Mouse (Mus musculus) heart, postnatal 4 days (tissue): ENCODE measurements at regions not wholly inside any gene's neighbourhood (a gene's known extent, or its start where the extent isn't known, plus 50 kb on each side); places are given as distances from the start of the nearest gene placed in this dataset.
"Not testable (repeated sequence)": the region's sequence is repeated elsewhere in the genome, so short reads cannot be mapped to it uniquely, and the experiment has no call there.

Source experiments
- DNase-seq: peaks from one replicate; pipeline ENCODE4 v3.0.0; 2021

- DNase-seq = no peak
Observed at GRCm38 (mm10) chr4:16944901-16945300, 2660.3 kb upstream of the Gm12353 start.

- not testable (repeated sequence) for DNase-seq
Observed at GRCm38 (mm10) chr4:16954591-16954990, 2650.7 kb upstream of the Gm12353 start.

- not testable (repeated sequence) for DNase-seq
Observed at GRCm38 (mm10) chr4:16954991-16955390, 2650.3 kb upstream of the Gm12353 start.

- DNase-seq = no peak
Observed at GRCm38 (mm10) chr4:16981733-16982230, 2623.5 kb upstream of the Gm12353 start.

GRCm38 (mm10) chr4:17026685-17027084, 2578.6 kb upstream of the Gm12353 start:
- peak; percentile 11 for DNase-seq
